Mouse (Mus musculus) lung, postnatal 0 days (tissue): ENCODE measurements at regions not wholly inside any gene's neighbourhood (a gene's known extent, or its start where the extent isn't known, plus 50 kb on each side); places are given as distances from the start of the nearest gene placed in this dataset.

Source experiments
- ATAC-seq: fragments of 200-750 bp; cut with Nextera tagmentation; 2 replicates; pipeline ENCODE4 v1.8.0; 2017; ENCODE audit warnings: moderate library complexity
- DNase-seq: peaks from one replicate; pipeline ENCODE4 v3.0.0-alpha.2; 2016; ENCODE audit warnings: low spot score
- H3K27ac ChIP-seq: fragments of 300-500 bp; sonication (generic); 2 replicates; pipeline ENCODE4 v1.5.1; 2014; ENCODE audit warnings: antibody characterized with exemption, mild to moderate bottlenecking, low read length, mixed read lengths
- H3K27me3 ChIP-seq: fragments of 300-500 bp; sonication (generic); replicated peaks from 2 replicates; pipeline ENCODE4 v1.6.1; 2014; ENCODE audit warnings: low read length, mixed read lengths; ENCODE audit not compliant: insufficient read depth
- H3K36me3 ChIP-seq: fragments of 300-500 bp; sonication (generic); 2 replicates; pipeline ENCODE4 v1.6.1; 2014; ENCODE audit warnings: low read length, mixed read lengths; ENCODE audit not compliant: insufficient read depth
- H3K4me1 ChIP-seq: fragments of 300-500 bp; sonication (generic); 2 replicates; pipeline ENCODE4 v1.6.1; 2014; ENCODE audit warnings: antibody characterized with exemption, low read depth, low read length, mixed read lengths; ENCODE audit not compliant: insufficient read depth
- H3K4me2 ChIP-seq: fragments of 300-500 bp; sonication (generic); replicated peaks from 2 replicates; pipeline ENCODE4 v1.6.1; 2014; ENCODE audit warnings: low read depth, mild to moderate bottlenecking, low read length, moderate library complexity, mixed read lengths
- H3K4me3 ChIP-seq: fragments of 300-500 bp; sonication (generic); 2 replicates; pipeline ENCODE4 v1.5.1; 2014; ENCODE audit warnings: low read depth, low read length
- H3K9ac ChIP-seq: fragments of 300-500 bp; sonication (generic); replicated peaks from 2 replicates; pipeline ENCODE4 v1.6.1; 2014; ENCODE audit warnings: low read depth, mild to moderate bottlenecking
- H3K9me3 ChIP-seq: fragments of 300-500 bp; sonication (generic); 2 replicates; pipeline ENCODE4 v1.6.1; 2016; ENCODE audit warnings: low read length, mixed read lengths
- CTCF ChIP-seq: IDR thresholded peaks from 2 replicates; pipeline ENCODE4 v1.5.1; 2016; ENCODE audit warnings: antibody characterized with exemption, mild to moderate bottlenecking
- EP300 ChIP-seq: IDR thresholded peaks from 2 replicates; pipeline ENCODE4 v1.6.1; 2016; ENCODE audit warnings: antibody characterized with exemption, mild to moderate bottlenecking, control low read depth
- WGBS: fragments of 180-500 bp; shearing (Covaris S2); extraction: QIAGEN DNeasy Blood & Tissue Kit; methylation state at CpG from one replicate; pipeline ENCODE4 v1.1.7; 2014; 5-methylcytosine and 5-hydroxymethylcytosine counted together

- H3K36me3 ChIP-seq, result no peaks in the 10 kb centered on the region
- H3K9ac ChIP-seq, result no peak overlapping the region
- H3K4me3 ChIP-seq, result no peak overlapping the region
- H3K4me1 ChIP-seq, result no peaks in the 10 kb centered on the region
- TF ChIP-seq CTCF (peak; percentile 28; the same call in 1 of the 2 replicates), EP300 (no peak)
- H3K27me3 ChIP-seq, result no peaks in the 10 kb centered on the region
- DNase-seq (no peak), ATAC-seq (0 out of 2 replicates have a peak, but pooled peaks have one; percentile 23)
- H3K9me3 ChIP-seq, result no peaks in the 10 kb centered on the region
- no peak overlapping the region for H3K4me2 ChIP-seq
- no peak overlapping the region for H3K27ac ChIP-seq
- WGBS, result 32% methylated on average over 6 of the region's 6 CpGs
These were observed 328.2 kb upstream of the Dio3 start for GRCm38 (mm10) chr12:109950632-109951031.

- H3K4me3 ChIP-seq, result no peak overlapping the region
- no peak for TF ChIP-seq CTCF
- no peak for TF ChIP-seq EP300
- no peak overlapping the region for H3K27ac ChIP-seq
- no peak overlapping the region for H3K9ac ChIP-seq
- no peaks in the 10 kb centered on the region for H3K36me3 ChIP-seq
- ATAC-seq (no peak), DNase-seq (no peak)
- no peaks in the 10 kb centered on the region for H3K27me3 ChIP-seq
- H3K4me2 ChIP-seq, result no peak overlapping the region
- H3K9me3 ChIP-seq, result no peaks in the 10 kb centered on the region
- 89% methylated on average over 12 of the region's 12 CpGs for WGBS
- H3K4me1 ChIP-seq, result no peaks in the 10 kb centered on the region
These were observed 327.4 kb upstream of the Dio3 start for GRCm38 (mm10) chr12:109951473-109951872.

- Histone ChIP-seq H3K27ac (no peak overlapping the region), H3K4me1 (no peaks in the 10 kb centered on the region), H3K9me3 (no peaks in the 10 kb centered on the region), H3K4me2 (no peak overlapping the region), H3K27me3 (no peaks in the 10 kb centered on the region), H3K4me3 (no peak overlapping the region), H3K36me3 (no peaks in the 10 kb centered on the region), H3K9ac (no peak overlapping the region)
- ATAC-seq (no peak), DNase-seq (no peak)
- TF ChIP-seq CTCF (no peak), EP300 (no peak)
- WGBS, result 68% methylated on average over 10 of the region's 10 CpGs
These were observed 326.9 kb upstream of the Dio3 start for GRCm38 (mm10) chr12:109951884-109952456.

- H3K4me1 ChIP-seq, result no peaks in the 10 kb centered on the region
- whole genome bisulfite sequencing, result 50% methylated on average over 3 of the region's 3 CpGs
- TF ChIP-seq CTCF (peak; percentile 30), EP300 (no peak)
- H3K9me3 ChIP-seq, result no peaks in the 10 kb centered on the region
- H3K27ac ChIP-seq, result no peak overlapping the region
- no peak for ATAC-seq
- no peak for DNase-seq
- no peak overlapping the region for H3K4me3 ChIP-seq
- no peak overlapping the region for H3K4me2 ChIP-seq
- H3K27me3 ChIP-seq, result no peaks in the 10 kb centered on the region
- H3K36me3 ChIP-seq, result no peaks in the 10 kb centered on the region
- H3K9ac ChIP-seq, result no peak overlapping the region
These were observed 325.9 kb upstream of the Dio3 start for GRCm38 (mm10) chr12:109952933-109953332.

- H3K36me3 ChIP-seq, result no peaks in the 10 kb centered on the region
- H3K27ac ChIP-seq, result no peak overlapping the region
- DNase-seq (no peak), ATAC-seq (no peak)
- no peak overlapping the region for H3K9ac ChIP-seq
- no peaks in the 10 kb centered on the region for H3K9me3 ChIP-seq
- H3K4me1 ChIP-seq, result no peaks in the 10 kb centered on the region
- no peak for TF ChIP-seq EP300
- TF ChIP-seq CTCF, result no peak
- H3K27me3 ChIP-seq, result no peaks in the 10 kb centered on the region
- 63% methylated on average over 3 of the region's 3 CpGs for WGBS
- H3K4me3 ChIP-seq, result no peak overlapping the region
- H3K4me2 ChIP-seq, result no peak overlapping the region
These were observed 321.6 kb upstream of the Dio3 start for GRCm38 (mm10) chr12:109957305-109957704.

DNA sequence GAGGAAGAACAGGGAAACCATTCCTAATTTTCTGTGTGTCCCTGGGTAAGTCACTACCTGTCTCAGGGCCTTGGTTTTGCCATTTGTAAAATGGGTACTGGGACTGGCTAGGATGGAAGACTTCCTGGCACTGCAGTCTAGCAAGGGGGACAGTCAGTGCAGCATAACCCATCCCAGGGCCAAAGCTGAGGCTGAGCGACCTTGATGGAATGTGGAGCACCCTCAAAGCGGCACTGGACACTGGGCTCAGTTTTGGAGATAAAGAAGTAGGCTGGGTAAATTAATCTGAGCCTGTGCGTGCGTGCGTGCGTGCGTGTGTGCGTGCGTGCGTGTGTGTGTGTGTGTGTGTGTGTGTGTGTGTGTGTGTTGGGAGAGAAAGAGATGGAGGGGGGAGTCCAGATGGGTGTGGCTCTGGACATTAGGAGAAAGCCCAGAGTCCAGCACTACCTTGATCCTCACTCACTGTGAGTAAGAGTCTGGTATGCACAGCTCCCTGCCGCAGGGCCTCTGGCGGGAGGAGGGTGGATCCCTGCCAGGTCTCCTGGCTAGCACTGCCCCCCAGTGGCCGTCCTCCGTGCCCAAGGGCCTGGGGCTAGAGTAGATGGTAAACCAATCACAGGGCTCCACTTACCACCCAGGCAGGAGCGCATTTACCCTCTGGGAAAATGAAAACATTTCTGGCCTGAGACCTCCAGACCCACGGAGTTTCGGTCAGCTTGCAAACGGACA lies 320.3 kb upstream of the Dio3 start:
- Histone ChIP-seq H3K36me3 (no peaks in the 10 kb centered on the region), H3K27ac (no peak overlapping the region), H3K4me2 (no peak overlapping the region), H3K9ac (no peak overlapping the region), H3K4me1 (no peaks in the 10 kb centered on the region), H3K27me3 (no peaks in the 10 kb centered on the region), H3K4me3 (no peak overlapping the region), H3K9me3 (no peaks in the 10 kb centered on the region)
- ATAC-seq (peak; percentile 91), DNase-seq (peak; percentile 74)
- TF ChIP-seq CTCF, result peak; percentile 74
- no peak for TF ChIP-seq EP300
- 42% methylated on average over 18 of the region's 18 CpGs for WGBS
